Mouse (Mus musculus) activated CD4-positive, CD25-positive, alpha-beta regulatory T cell, adult 4 months (primary cell): Measurements from ENCODE around the gene Olfr944. TPM values are rescaled to one million over a fixed set of nuclear protein-coding genes. Genes with fewer than 3 reads are reported as not detected.

ENCODE experiments used
- ATAC-seq: one replicate; pipeline ENCODE4 v1.8.0; 2017
- polyA plus RNA-seq, 2 experiments: library from polyadenylated mRNA; unstranded; fragments of 100-300 nt; shearing (Covaris generic); gene quantifications; one replicate each; pipeline ENCODE4 v1.2.1; 2017

The Olfr944 gene
- polyA plus RNA-seq: not detected

- no peak for ATAC-seq
Measured at GRCm38 (mm10) chr9:39201620-39202019, at the start of gene Olfr944. Gene Olfr944 (plus strand): TSS chr9:39201920.

DNA sequence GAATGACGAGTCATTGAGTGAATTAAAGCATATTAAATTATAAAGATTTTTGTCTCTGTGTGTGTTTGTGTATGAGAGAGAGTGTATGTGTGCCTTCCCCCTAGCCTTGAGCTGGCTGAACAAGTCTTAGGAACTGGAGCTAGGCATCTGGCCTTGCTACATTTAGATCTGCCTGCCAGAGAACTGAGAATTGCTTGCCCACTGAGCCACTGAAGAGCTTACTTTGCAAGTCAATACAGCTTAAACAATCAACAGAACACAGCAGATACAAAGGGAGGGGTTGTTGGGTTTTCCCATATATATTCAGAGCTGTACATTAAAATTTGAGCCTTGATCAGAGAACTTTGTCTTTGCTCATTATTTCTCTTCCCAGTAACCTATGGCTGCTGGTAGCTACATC is 49.3 kb upstream of the Olfr944 start:
- ATAC-seq: no peak

DNA sequence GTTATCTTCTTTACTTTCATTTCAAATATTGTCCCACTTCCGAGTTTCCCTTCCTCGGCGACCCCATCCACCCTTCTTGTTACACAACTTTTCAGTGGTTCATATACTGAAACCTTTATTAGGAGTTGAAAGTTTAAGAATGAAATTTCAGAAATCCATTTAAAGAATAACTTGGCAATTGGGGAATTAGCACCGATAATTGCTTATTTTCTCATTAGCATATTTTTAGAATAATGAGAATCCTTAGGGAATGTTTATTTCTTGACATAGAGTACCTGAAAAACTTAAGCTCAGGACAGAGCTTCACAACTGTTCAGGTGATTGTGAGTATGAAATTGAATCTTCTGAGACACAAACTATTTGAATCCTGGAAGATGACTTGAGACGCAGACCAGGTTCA is 35.7 kb upstream of the Olfr944 start, which contains the start of gene Olfr943:
Gene Olfr943 (plus strand): TSS at position 301 of the 400 bp plus-strand sequence.
- no peak for ATAC-seq

DNA sequence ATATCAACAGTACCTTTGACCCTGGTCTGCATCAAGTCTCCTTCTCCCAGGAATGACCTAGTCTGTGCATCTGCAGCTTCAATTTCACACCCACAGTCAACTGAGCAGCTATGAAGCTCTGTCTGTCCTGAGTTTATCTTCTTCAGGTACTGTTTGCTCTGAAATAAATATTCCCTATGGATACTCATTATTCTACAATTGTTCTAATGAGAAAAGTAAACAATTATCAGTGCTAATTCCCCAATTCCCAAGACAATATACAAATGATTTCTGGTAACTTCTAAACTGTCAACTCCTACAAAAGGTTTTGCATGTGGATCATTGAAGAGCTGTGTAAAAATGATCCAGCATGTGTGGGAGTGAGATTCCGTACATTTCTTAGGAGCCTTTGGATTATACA is 48.2 kb downstream of the Olfr944 start, which contains the start of gene Olfr1537:
Gene Olfr1537 (minus strand): TSS at position 101 of the 400 bp plus-strand sequence.
- ATAC-seq: no peak

Other genes with a start within 250 kb of the Olfr944 start
- gene Olfr933, start 229.6 kb upstream of the Olfr944 start, polyA plus RNA-seq: not detected
- not detected for gene Olfr934, start 213.6 kb upstream of the Olfr944 start, polyA plus RNA-seq
- not detected for gene Olfr935, start 202.2 kb upstream of the Olfr944 start, polyA plus RNA-seq
- not detected for gene Olfr146, start 178.5 kb upstream of the Olfr944 start, polyA plus RNA-seq
- not detected for gene Olfr937, start 137.0 kb upstream of the Olfr944 start, polyA plus RNA-seq
- gene Olfr938, start 123.0 kb upstream of the Olfr944 start, polyA plus RNA-seq: not detected
- gene Olfr27, start 73.8 kb upstream of the Olfr944 start, polyA plus RNA-seq: not detected
- not detected for gene Olfr943, start 35.6 kb upstream of the Olfr944 start, polyA plus RNA-seq
- not detected for gene Olfr1537, start 48.1 kb downstream of the Olfr944 start, polyA plus RNA-seq
- not detected for gene Olfr945, start 74.9 kb downstream of the Olfr944 start, polyA plus RNA-seq
- gene Olfr948, start 124.1 kb downstream of the Olfr944 start, polyA plus RNA-seq: not detected
- not detected for gene Olfr951, start 185.5 kb downstream of the Olfr944 start, polyA plus RNA-seq
- not detected for gene Olfr952, start 225.2 kb downstream of the Olfr944 start, polyA plus RNA-seq